Mouse (Mus musculus) embryonic facial prominence, embryonic 12.5 days (tissue): ENCODE results near the gene Sp9. TPM values are rescaled to one million over a fixed set of nuclear protein-coding genes. Genes with fewer than 3 reads are reported as not detected.

Experiments
- ATAC-seq: fragments of 200-750 bp; cut with Nextera tagmentation; 2 replicates; pipeline ENCODE4 v1.8.0; 2017; ENCODE audit not compliant: insufficient number of reproducible peaks, insufficient read depth, low FRiP score, low TSS enrichment
- H3K27ac ChIP-seq: fragments of 300-500 bp; sonication (generic); 2 replicates; pipeline ENCODE4 v1.5.1; 2016; ENCODE audit warnings: mild to moderate bottlenecking
- H3K27me3 ChIP-seq: fragments of 300-500 bp; sonication (generic); 2 replicates; pipeline ENCODE4 v1.6.1; 2016; ENCODE audit warnings: mild to moderate bottlenecking, moderate library complexity
- H3K36me3 ChIP-seq: fragments of 300-500 bp; sonication (generic); 2 replicates; pipeline ENCODE4 v1.6.1; 2016; ENCODE audit warnings: mild to moderate bottlenecking
- H3K4me1 ChIP-seq: fragments of 300-500 bp; sonication (generic); 2 replicates; pipeline ENCODE4 v1.6.1; 2016
- H3K4me2 ChIP-seq: fragments of 300-500 bp; sonication (generic); replicated peaks from 2 replicates; pipeline ENCODE4 v1.6.1; 2016; ENCODE audit warnings: mild to moderate bottlenecking, moderate library complexity
- H3K4me3 ChIP-seq: fragments of 300-500 bp; sonication (generic); 2 replicates; pipeline ENCODE4 v1.5.1; 2016; ENCODE audit warnings: mild to moderate bottlenecking
- H3K9ac ChIP-seq: fragments of 300-500 bp; sonication (generic); 2 replicates; pipeline ENCODE4 v1.6.1; 2016; ENCODE audit warnings: mild to moderate bottlenecking, moderate library complexity
- H3K9me3 ChIP-seq: fragments of 300-500 bp; sonication (generic); 2 replicates; pipeline ENCODE4 v1.6.1; 2016; ENCODE audit warnings: mild to moderate bottlenecking, moderate library complexity
- WGBS: fragments of 180-500 bp; shearing (Covaris S2); methylation state at CpG from one replicate; pipeline ENCODE4 v1.1.7; 2016; 5-methylcytosine and 5-hydroxymethylcytosine counted together
- polyA plus RNA-seq: library from polyadenylated mRNA; unstranded; fragments of >200 nt; fragmentation: Nextera tagmentation; extraction: Ambion mirVana; gene quantifications from 2 replicates; pipeline ENCODE4 v1.2.1, GENCODE M21; 2016

Gene Sp9
- polyA plus RNA-seq, 1 experiment from 2014 or later: 1.6 TPM

DNA sequence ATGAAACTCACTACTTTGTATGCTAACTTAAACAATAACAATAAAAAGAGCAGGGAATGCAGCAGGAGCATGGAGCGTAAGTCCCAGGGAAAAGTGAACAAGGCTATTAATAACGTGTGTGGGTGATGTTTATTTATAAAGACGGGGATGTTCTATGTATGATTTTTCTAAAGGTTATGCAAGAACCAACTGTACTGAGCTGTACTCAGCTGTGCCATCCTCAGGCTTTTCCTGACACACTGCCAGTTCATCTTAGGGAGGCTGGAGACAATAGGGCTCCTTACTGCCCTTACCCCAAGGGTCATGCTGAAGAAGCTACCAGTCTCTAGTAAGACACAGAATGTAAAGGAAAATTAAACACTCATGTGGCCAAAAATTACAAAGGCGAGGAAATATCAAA lies 19.4 kb downstream of the Sp9 start:
- H3K4me1 ChIP-seq: no peaks in the 10 kb centered on the region
- H3K36me3 ChIP-seq: peaks cover 32% of the 10 kb centered on the region
- H3K4me2 ChIP-seq: no peak overlapping the region
- no peak overlapping the region for H3K27ac ChIP-seq
- no peaks in the 10 kb centered on the region for H3K9me3 ChIP-seq
- no peak overlapping the region for H3K9ac ChIP-seq
- no peak for ATAC-seq
- no peaks in the 10 kb centered on the region for H3K27me3 ChIP-seq
- 81% methylated on average over 4 of the region's 4 CpGs for WGBS
- no peak overlapping the region for H3K4me3 ChIP-seq

DNA sequence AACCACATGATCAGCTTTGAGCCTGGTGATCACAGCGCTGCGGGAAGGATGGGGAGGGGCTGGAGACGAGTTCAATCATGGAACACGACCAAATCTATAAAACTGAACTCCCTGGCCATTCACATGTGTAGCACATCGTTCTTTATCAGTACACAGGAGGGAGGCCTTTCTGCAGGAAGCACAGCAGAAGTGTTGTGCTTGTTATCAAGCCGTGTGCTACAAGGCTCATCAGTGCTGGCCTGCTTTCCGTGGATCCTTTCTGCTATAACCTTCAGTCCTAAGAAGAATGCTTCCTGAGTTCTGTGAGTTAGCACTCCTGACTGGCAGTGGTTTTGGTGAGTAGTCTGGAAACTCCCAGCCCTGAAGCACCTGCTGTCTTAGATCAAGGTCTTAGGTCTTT lies 23.3 kb downstream of the Sp9 start:
- H3K27ac ChIP-seq: no peak overlapping the region
- no peak for ATAC-seq
- 84% methylated on average over 7 of the region's 7 CpGs for WGBS
- H3K9ac ChIP-seq: no peak overlapping the region
- H3K4me3 ChIP-seq: no peak overlapping the region
- H3K4me2 ChIP-seq: no peak overlapping the region
- H3K36me3 ChIP-seq: peaks cover 28% of the 10 kb centered on the region
- no peaks in the 10 kb centered on the region for H3K27me3 ChIP-seq
- H3K9me3 ChIP-seq: no peaks in the 10 kb centered on the region
- no peaks in the 10 kb centered on the region for H3K4me1 ChIP-seq

DNA sequence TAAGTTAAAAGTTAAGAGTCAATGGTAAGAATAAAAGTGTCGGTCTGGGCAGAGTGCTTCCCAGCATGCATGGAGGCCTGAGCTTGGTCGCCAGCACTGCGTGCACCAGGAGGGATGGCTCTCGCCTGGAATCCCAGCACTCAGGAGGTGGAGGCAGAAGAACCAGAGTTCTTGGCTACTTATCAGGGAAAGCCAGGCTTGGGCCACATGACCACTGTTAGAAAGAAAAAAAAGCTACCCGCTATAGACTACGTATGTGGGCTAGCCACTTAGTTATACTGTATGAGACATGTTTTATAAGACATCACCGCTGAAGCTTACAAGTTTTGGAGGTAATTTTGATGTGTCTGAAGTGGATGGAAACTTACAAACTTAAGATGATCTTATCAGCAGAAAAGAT lies 26.4 kb downstream of the Sp9 start:
- Histone ChIP-seq H3K9me3 (no peaks in the 10 kb centered on the region), H3K9ac (no peak overlapping the region), H3K4me3 (no peak overlapping the region), H3K27ac (no peak overlapping the region), H3K4me1 (no peaks in the 10 kb centered on the region), H3K36me3 (peaks cover 26% of the 10 kb centered on the region), H3K27me3 (no peaks in the 10 kb centered on the region), H3K4me2 (no peak overlapping the region)
- ATAC-seq: no peak
- WGBS: 81% methylated on average over 7 of the region's 7 CpGs

DNA sequence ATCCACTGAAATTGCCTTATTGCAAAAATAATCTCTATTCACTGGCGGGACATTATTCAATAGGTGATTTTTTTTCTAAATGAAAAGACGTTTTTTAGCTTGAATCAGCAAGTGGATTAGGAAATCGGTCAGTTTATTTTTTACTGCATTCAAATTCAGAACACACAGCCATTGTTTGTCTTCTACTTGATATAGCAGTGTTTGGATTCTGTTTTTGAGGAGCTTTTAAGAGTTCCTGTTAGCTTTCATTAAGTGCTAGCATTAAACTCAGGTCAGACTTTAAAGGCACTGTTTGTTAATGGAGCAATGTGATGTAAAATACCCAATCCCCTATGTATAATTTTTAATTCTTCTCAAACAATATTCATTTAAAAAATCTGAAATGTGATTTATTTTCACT lies 27.1 kb downstream of the Sp9 start:
- H3K27ac ChIP-seq: no peak overlapping the region
- H3K27me3 ChIP-seq: no peaks in the 10 kb centered on the region
- no peak overlapping the region for H3K4me2 ChIP-seq
- no peaks in the 10 kb centered on the region for H3K4me1 ChIP-seq
- WGBS: 90% methylated on average over 3 of the region's 3 CpGs
- no peak overlapping the region for H3K4me3 ChIP-seq
- H3K9me3 ChIP-seq: no peaks in the 10 kb centered on the region
- H3K36me3 ChIP-seq: peaks cover 29% of the 10 kb centered on the region
- H3K9ac ChIP-seq: no peak overlapping the region
- ATAC-seq: no peak

DNA sequence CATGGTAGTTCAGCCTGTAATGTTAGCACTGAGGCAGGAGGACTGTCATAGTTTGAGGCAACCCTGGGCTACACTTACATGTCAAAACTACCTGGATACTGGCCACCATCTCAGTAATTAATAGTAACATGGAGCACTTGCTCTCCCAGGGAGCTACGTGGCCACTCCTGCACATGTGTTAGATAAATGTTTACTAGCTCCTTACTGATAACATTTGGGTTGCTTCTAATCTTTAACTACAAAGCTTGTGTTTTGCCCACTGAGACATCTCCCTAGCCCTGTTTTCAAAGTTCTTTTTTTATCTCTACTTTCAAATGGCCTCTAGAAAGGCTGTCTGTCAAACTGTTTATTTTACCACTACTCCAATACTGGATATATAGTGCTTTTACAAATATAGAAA lies 30.3 kb downstream of the Sp9 start:
- Histone ChIP-seq H3K9ac (no peak overlapping the region), H3K4me2 (no peak overlapping the region), H3K4me1 (no peaks in the 10 kb centered on the region), H3K4me3 (no peak overlapping the region), H3K9me3 (no peaks in the 10 kb centered on the region), H3K27ac (no peak overlapping the region), H3K36me3 (peaks cover 39% of the 10 kb centered on the region), H3K27me3 (no peaks in the 10 kb centered on the region)
- ATAC-seq: no peak
- 88% methylated on average over 1 of the region's 1 CpGs for WGBS

DNA sequence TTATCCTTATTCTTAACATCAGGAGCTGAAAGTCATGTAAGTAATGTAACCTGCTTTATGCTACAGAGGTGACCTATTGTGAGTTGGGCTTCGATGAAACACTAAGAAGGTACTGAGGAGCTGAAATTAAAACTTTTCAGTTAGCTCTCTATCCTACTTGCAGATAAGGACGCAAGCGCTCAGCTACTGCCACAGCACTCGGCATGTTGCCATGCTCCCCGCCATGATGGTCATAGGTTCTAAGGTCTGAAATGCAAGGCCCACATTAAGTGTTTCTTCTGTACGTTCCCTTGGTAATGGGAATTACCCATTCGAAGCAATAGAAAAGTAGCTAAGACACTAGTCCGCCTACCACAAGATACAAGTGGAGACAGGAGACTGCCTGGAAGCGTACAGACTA lies 31.0 kb downstream of the Sp9 start:
- H3K27me3 ChIP-seq: no peaks in the 10 kb centered on the region
- H3K9me3 ChIP-seq: no peaks in the 10 kb centered on the region
- H3K4me1 ChIP-seq: no peaks in the 10 kb centered on the region
- H3K9ac ChIP-seq: no peak overlapping the region
- no peak overlapping the region for H3K27ac ChIP-seq
- no peak overlapping the region for H3K4me3 ChIP-seq
- no peak overlapping the region for H3K4me2 ChIP-seq
- 92% methylated on average over 9 of the region's 9 CpGs for WGBS
- no peak for ATAC-seq
- H3K36me3 ChIP-seq: peaks cover 46% of the 10 kb centered on the region

DNA sequence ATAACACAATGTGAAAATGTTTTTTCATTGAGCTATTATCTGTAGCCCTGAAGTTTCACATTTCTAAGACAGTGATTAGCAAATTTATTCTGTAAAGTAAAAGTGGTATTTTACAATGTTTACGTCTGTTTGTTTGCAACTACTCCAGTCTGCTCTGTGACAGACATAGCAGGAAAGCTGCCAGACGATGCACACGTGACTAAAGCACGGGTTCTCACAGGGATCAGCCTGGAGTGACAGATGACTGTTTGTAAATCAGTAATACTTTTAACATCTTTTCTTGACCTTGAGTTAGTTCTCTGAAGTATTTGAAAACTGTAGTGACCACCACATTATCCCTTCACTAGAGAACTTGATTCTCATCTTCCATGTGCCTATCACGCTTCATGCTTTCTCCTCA lies 32.8 kb downstream of the Sp9 start:
- Histone ChIP-seq H3K27ac (no peak overlapping the region), H3K4me1 (no peaks in the 10 kb centered on the region), H3K27me3 (no peaks in the 10 kb centered on the region), H3K4me3 (no peak overlapping the region), H3K9me3 (no peaks in the 10 kb centered on the region), H3K36me3 (peaks cover 57% of the 10 kb centered on the region), H3K4me2 (no peak overlapping the region), H3K9ac (no peak overlapping the region)
- ATAC-seq: no peak
- 89% methylated on average over 5 of the region's 5 CpGs for WGBS

DNA sequence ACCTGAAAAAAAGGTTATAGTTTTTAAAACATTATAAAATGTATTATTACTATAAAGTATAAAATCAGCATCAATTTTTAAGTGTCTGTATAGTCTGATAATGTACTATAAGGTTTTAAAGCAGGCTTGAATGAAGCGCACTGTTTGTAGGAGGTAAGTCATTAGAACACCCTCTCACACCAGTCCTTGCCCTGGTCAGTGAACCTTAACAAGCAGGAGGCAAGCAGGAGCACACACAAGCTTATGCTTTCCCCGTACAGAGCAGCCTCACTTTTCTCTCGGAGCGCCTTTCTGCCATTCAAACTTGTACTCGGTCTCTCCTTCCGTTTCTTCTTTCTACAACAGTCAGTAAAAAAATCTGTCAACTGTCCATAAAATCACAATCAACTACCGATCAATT lies 34.3 kb downstream of the Sp9 start:
- H3K4me3 ChIP-seq: no peak overlapping the region
- no peak for ATAC-seq
- no peak overlapping the region for H3K4me2 ChIP-seq
- H3K27me3 ChIP-seq: no peaks in the 10 kb centered on the region
- H3K9ac ChIP-seq: no peak overlapping the region
- no peaks in the 10 kb centered on the region for H3K9me3 ChIP-seq
- peaks cover 59% of the 10 kb centered on the region for H3K36me3 ChIP-seq
- H3K4me1 ChIP-seq: peaks cover under 1% of the 10 kb centered on the region; the same call in 1 of the 2 replicates
- no peak overlapping the region for H3K27ac ChIP-seq
- 90% methylated on average over 7 of the region's 7 CpGs for WGBS

DNA sequence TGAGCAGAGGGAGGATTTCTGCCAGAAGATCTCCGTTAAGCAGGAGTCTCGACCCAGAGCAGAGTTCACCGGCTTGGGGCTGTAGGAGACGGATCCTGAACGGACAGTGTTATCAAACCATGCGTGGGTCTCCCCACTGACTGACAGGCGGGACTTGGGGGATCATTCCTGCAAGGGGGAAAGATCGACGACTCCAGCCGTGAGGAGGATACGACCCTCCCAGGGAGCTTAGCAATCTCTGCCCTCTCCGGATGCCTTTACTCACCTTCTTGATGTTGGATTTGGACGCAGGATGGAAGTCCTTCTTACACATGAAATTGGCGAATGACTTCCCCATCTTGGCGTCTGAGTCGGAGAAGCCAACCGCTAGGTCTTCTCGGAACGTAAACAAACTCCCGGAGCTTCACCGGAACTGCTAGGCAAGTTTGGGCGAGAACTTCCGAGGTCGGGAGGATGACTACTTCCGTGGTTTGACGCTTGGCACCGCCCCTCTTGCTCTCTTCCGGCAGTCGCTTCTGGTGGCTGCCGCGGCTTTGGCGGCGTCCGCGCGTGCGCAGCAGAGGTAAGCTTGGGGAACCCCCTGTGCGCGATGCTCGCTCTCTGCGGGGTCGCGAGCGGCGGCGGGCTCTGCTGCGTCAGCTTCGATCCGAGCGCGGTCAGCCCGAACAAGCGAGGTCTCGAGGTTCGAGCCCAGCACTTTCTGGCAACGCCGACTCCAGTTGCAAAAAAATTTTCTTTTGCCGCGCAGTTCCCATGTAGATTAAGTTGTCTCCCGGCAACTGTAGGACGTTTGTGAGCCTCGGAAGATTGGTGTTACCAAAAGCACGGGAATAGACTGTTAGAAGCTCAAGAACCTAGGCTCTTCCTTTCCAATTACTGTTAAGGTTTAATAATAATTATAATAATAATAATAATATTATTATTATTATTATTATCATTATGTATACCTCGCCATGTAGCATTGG lies 40.7 kb downstream of the Sp9 start, which contains the start of the genes Scrn3 and Cir1:
Gene Scrn3, plus strand, starts transcription at position 450 of the 965 bp plus-strand sequence.
Gene Cir1, minus strand, starts transcription at position 550 of the 965 bp plus-strand sequence.
- H3K27me3 ChIP-seq: no peaks in the 10 kb centered on the region
- peaks cover 23% of the 10 kb centered on the region for H3K36me3 ChIP-seq
- peak within 1 kb of the TSS; percentile 85 for H3K4me2 ChIP-seq
- peak within 1 kb of the TSS; percentile 78 for H3K27ac ChIP-seq
- under 1% methylated on average over 64 of the region's 64 CpGs for WGBS
- ATAC-seq: peak; percentile 96
- peak within 1 kb of the TSS; percentile 90 for H3K4me3 ChIP-seq
- no peaks in the 10 kb centered on the region for H3K9me3 ChIP-seq
- H3K9ac ChIP-seq: peak within 1 kb of the TSS; percentile 83
- peaks cover 9% of the 10 kb centered on the region for H3K4me1 ChIP-seq

DNA sequence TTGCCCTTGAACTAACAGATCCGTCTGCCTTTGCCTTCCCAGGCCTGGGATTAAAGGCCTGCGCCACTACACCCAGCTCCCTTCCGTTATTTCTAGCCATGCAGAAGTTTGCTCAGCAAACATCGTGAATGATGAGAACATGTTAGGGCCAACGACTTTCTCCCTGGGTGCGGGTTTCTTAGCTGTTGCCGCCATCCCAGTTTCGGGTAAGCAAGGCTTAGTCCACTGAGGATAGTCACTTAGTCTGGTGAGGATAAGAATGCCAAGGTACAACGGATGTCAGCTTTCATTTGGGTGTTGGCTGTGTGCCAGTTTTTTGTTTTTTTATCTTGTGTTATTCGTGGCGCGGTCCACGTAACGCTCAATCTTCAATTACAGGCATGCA lies 41.4 kb downstream of the Sp9 start:
- WGBS: 43% methylated on average over 14 of the region's 14 CpGs
- Histone ChIP-seq H3K9ac (peak overlapping the region; percentile 83; the same call in 1 of the 2 replicates), H3K27ac (peak overlapping the region; percentile 78; the same call in 1 of the 2 replicates), H3K9me3 (no peaks in the 10 kb centered on the region), H3K4me1 (peaks cover 9% of the 10 kb centered on the region), H3K4me3 (peak overlapping the region; percentile 90), H3K36me3 (peaks cover 20% of the 10 kb centered on the region), H3K4me2 (peak overlapping the region; percentile 85), H3K27me3 (no peaks in the 10 kb centered on the region)
- 0 out of 2 replicates have a peak, but pooled peaks have one; percentile 19 for ATAC-seq

DNA sequence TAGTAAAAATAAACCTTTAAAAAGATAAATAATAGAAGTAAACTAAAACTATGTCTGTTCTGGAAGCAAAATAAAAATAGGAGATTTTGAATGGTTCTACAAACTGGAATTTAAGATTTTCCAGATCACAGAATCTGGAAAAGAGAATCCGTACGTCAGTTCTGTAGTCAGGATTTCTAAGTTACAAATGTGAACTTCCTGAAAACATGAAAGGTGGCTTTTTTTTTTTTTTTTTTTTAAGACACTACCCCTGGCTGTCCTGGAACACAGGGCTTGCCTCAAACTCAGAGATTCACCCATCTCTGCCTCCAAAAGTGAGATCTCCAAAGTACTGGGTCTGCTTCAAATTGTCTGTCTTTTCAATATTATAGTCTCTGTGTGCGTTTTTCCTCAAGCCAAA lies 42.6 kb downstream of the Sp9 start:
- Histone ChIP-seq H3K4me1 (peaks cover 9% of the 10 kb centered on the region), H3K4me3 (no peak overlapping the region)

DNA sequence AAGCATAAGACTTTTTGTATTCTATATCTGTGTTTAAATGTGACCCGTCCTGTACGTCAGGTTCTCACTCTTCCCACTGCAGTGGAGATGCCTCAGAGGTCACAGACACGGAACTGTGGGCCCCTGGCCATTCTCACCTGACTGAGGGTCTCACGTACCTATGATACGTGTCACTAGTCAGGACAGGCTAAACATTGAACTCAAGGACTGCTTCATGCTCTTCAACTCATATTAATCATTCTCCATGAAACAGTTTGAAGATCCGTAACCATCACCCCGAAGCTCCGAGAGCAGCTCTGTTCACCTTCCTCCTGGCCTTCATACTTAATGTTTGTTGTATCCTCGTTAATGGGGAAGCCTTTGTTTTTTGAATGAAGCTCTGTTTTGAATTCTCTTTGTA lies 45.7 kb downstream of the Sp9 start:
- no peak for ATAC-seq
- Histone ChIP-seq H3K27me3 (no peaks in the 10 kb centered on the region), H3K4me2 (no peak overlapping the region), H3K9ac (no peak overlapping the region), H3K36me3 (no peaks in the 10 kb centered on the region), H3K9me3 (no peaks in the 10 kb centered on the region), H3K4me1 (no peaks in the 10 kb centered on the region), H3K4me3 (no peak overlapping the region), H3K27ac (no peak overlapping the region)
- WGBS: 93% methylated on average over 9 of the region's 9 CpGs

More for the DNA sequence above, 42.6 kb downstream of the Sp9 start:
- Histone ChIP-seq H3K27ac (no peak overlapping the region), H3K4me2 (no peak overlapping the region), H3K27me3 (no peaks in the 10 kb centered on the region), H3K36me3 (0 out of 2 replicates have a peak, but pooled peaks cover 9% of the 10 kb centered on the region), H3K9ac (no peak overlapping the region), H3K9me3 (no peaks in the 10 kb centered on the region)
- no peak for ATAC-seq
- 89% methylated on average over 3 of the region's 3 CpGs for WGBS
